Mouse (Mus musculus): ENCODE data around the gene Nploc4.

Gene Nploc4

DNA sequence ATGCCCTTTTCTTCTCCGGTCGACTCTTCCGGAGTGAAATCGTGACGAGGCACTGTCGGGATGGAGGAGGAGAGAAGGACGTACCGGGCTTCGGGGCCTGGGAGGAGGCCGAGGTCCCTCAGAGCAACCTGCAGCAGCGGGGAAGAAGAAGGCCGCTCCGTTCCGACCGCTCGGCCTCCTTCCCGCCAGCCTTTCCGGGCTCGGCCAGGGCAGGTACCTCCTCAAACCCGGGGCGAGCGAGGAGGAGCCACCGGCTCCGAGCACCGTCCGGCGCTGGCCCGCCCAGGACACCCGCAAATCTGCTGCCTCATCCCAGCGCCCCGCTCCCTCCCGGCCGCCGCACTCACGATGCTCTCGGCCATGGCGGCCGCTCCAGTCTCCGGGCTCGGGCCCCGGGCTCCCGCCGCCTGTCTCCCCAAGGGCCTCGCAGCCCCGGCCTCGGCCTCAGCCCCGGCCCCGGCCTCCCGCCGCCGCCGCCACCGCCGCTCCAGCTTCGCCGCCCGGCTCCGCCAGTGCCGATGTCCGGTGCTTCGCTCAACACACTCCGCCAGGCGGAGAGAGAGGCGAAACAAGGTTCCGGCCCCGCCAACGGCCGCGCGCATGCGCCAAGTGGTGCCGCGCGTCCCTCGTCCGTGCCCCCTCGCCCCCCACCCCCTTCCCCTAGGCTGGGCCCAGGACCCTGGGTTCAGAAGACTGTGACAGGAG, at the start of gene Nploc4:
Gene Nploc4 (minus strand): TSS at position 557 of the 705 bp plus-strand sequence.
- peak; percentile 91 for DNase-seq (ENCODE audit: low read depth)

DNA sequence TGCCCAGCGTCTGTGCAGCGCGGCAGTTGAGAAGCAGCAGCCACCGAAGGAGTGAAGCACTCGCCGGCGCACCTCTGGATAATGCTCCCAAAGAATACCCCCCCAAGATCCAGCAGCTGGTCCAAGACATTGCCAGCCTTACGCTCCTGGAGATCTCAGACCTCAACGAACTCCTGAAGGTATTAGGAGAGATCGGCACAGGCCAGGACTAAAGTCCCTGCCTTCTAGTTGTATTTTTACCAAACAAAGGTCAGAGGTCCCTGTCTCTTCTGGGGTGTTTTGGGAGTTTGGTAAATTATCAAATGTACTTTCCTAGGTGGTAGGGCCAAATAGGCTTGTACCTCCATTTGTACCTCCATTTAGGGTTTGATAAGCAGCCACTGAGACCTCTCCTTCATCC, 47.7 kb upstream of the Nploc4 start:
- no peak for DNase-seq (ENCODE audit: low read depth)

DNA sequence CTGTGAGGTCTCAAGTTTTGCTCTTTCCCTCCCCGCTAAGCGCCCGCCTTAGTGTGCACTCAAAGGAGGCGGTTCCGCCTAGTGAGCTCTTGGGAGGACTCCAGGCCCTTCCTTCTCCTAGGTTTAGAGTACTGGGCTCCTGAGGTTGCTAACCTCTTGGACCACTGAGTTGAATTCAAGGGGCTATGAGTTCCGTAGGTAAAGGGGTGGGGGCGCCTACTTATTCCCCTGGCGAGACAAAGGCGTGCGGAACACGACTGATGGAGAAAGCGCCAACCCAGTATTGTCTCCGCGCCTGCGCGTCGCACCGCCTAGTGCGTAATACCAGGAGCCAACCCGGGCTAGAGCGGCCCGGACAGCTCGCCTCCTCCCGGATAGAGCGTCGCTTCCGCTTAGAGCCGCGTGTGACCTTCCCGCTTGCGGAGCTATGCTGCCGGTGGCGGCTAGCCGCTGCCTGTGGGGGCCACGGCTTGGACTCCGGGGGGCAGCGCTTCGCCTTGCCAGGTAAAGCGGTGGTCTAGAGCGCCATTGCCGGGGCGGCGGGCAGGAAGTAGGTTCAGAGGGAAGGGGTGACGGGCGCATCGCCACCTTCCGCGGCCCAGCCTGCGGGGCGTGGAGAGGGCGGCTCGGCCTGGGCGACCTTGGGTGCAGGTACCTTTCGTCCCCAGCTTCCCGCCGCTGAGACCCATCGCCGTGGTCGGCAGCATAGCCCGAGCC, 46.9 kb upstream of the Nploc4 start, which contains the start of gene Mrpl12:
Gene Mrpl12 (plus strand): TSS at position 349 of the 717 bp plus-strand sequence.
- peak; percentile 95 for DNase-seq (ENCODE audit: low read depth)

GRCm38 (mm10) chr11:120483448-120483934, 46.0 kb upstream of the Nploc4 start:
- DNase-seq (ENCODE audit: low read depth), result no peak

GRCm38 (mm10) chr11:120472052-120472451, 34.5 kb upstream of the Nploc4 start:
- no peak for DNase-seq (ENCODE audit: low read depth)

- no peak for DNase-seq (ENCODE audit: low read depth)
These were observed 30.2 kb upstream of the Nploc4 start for GRCm38 (mm10) chr11:120467736-120468092.

- peak; percentile 98 for DNase-seq (ENCODE audit: low read depth)
These were observed 29.7 kb upstream of the Nploc4 start, which contains the start of gene Arl16 for GRCm38 (mm10) chr11:120467051-120467735. Gene Arl16 (minus strand): TSS chr11:120467607.

DNA sequence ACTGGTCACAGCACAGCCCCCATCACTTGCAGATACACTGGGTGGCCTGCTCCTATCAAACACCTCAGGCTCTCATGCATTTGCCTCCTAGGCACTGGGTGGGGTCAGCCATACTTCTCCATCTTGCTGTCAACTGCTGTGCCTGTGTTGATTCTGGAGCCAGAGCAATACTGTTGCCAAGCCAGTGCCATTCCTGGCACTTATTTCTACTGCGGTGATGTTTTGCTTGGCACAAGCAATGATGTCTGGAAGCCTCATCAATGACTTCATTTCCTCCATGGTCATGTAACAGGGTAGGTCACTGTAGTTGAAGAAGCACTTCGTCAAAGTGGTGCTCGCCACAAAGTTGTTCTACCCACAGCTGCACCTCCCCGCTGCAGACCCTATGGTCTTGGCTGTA, 28.0 kb upstream of the Nploc4 start:
- no peak for DNase-seq (ENCODE audit: low read depth)

- no peak for DNase-seq (ENCODE audit: low read depth)
These were observed 26.9 kb upstream of the Nploc4 start for GRCm38 (mm10) chr11:120464365-120464764.

- no peak for DNase-seq (ENCODE audit: low read depth)
These were observed 26.0 kb upstream of the Nploc4 start for GRCm38 (mm10) chr11:120463536-120463935.

- DNase-seq (ENCODE audit: low read depth), result peak; percentile 55
These were observed 21.5 kb upstream of the Nploc4 start for GRCm38 (mm10) chr11:120458847-120459597.

- peak; percentile 87 for DNase-seq (ENCODE audit: low read depth)
These were observed 20.6 kb upstream of the Nploc4 start, which contains the start of the genes Oxld1 and Ccdc137 for GRCm38 (mm10) chr11:120457772-120458751. Gene Oxld1 (minus strand): TSS chr11:120458068. Gene Ccdc137 (plus strand): TSS chr11:120458115.

DNA sequence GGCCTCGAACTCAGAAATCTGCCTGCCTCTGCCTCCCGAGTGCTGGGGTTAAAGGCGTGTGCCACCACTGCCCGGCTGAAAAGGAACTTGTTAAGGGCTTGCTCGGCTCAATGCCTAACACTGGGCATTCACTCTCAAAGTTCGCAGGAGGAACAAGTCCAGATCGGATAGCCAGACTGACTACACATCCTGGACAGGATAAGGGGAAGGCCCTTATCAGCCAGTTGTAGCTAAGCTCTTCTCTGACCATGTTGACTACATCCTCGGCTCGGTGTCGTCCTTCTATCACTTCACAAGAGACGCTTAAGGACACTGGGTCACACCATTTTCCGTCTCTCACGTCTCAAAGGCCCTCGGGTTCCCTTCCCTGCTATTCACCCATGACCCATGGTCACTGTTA, 19.9 kb upstream of the Nploc4 start:
- no peak for DNase-seq (ENCODE audit: low read depth)

DNA sequence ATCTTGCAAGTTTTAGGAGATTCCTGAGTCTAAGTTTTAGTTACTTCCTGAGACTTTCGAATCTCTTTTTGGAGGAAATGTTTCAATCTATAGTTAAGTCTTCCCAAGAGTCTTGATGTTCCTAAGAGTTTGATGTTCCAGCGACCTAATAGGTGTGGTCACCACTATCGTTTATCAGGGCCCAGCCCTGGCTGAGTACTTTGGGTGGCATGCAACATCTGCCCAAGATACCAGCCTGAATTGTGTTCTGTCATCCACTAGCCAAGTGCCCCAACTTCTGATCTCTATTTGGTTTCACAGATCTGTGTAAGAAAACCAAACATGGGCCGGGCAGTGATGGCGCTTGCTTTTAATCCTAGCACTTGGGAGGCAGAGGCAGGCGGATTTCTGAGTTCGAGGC, 17.9 kb upstream of the Nploc4 start:
- DNase-seq (ENCODE audit: low read depth), result no peak

GRCm38 (mm10) chr11:120454965-120455364, 17.5 kb upstream of the Nploc4 start:
- DNase-seq (ENCODE audit: low read depth), result no peak

GRCm38 (mm10) chr11:120453306-120453705, 15.8 kb upstream of the Nploc4 start, which contains the start of gene Pde6g:
Gene Pde6g (minus strand): TSS chr11:120453500.
- DNase-seq (ENCODE audit: low read depth), result no peak

DNA sequence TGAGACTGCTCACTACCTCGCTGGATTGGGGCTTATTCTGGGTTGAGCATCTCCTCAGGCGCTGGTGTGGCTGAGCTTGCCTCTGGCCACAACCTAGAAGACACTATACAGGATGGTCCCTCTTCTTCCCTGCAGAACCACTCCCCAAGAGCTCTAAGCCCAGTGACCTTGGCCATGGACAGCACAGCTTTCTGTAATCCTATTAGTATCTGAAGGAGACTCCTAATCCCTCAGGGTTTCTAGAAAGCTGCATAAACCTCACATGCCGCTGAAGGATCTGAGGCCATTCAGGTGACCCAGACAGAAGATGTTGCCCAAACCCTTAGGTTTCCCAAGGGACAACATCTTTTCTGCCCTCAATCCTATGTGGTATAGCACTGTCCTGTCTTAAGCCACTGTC, 14.7 kb upstream of the Nploc4 start:
- no peak for DNase-seq (ENCODE audit: low read depth)

DNA sequence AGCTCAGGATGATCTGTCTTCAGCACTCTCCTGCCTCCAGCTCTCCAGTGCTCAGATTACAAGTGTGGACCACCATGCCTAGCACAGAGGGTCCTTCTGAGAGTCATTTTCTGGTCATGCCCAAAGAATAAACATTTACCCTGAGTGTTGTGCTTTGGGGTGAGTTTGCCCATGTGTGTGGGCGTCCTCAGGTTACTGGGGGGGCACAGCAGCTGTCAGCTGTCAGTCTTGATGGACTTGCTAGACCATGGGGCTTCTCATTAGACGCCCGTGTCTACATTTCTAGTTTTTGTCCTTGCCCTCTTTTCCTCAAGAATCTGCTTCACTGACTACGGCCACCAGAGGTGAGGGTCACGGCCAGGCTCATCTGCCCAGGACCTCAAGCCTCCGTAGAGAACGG, 9.7 kb upstream of the Nploc4 start:
- no peak for DNase-seq (ENCODE audit: low read depth)

- no peak for DNase-seq (ENCODE audit: low read depth)
These were observed 8.0 kb upstream of the Nploc4 start for GRCm38 (mm10) chr11:120445475-120445874.

GRCm38 (mm10) chr11:120444106-120444505, 6.6 kb upstream of the Nploc4 start:
- no peak for DNase-seq (ENCODE audit: low read depth)

Data from induced T-regulatory cell, adult 2 months (primary cell).